Mouse (Mus musculus) erythroblast, embryonic 14.5 days (primary cell): ENCODE results near the gene 0610040J01Rik.

Experiments used
- GATA1 ChIP-seq: IDR thresholded peaks from 2 replicates; pipeline ENCODE4 v1.6.1; 2012; ENCODE audit warnings: low read length, inconsistent platforms, mixed read lengths
- TAL1 ChIP-seq: IDR thresholded peaks from 3 replicates; pipeline ENCODE4 v1.6.1; 2012; ENCODE audit warnings: low read length, inconsistent platforms, mixed read lengths

DNA sequence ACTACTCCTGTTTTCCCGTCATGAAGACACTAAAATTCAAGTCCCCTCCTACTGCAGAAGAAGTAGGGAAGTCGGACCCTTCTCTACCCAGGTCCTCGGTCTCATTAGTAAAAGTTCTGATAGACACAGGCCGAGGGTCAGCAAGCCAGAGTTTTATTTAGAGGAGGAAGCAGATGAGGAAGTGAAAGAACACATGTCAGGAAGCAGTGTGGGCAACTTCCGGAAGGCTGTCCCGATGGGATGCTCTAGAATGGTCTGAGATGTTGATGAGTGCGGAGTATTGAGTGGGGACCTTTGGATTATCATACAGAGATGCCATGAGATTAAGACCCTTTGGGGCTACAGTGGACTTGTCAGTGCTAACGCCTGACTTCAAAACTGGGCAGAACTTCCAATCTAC lies 46.7 kb downstream of the 0610040J01Rik start:
- TF ChIP-seq GATA1 (no peak), TAL1 (no peak)
